ENCODE assay signal across 9 mouse cellular contexts in the genomic region with DNA sequence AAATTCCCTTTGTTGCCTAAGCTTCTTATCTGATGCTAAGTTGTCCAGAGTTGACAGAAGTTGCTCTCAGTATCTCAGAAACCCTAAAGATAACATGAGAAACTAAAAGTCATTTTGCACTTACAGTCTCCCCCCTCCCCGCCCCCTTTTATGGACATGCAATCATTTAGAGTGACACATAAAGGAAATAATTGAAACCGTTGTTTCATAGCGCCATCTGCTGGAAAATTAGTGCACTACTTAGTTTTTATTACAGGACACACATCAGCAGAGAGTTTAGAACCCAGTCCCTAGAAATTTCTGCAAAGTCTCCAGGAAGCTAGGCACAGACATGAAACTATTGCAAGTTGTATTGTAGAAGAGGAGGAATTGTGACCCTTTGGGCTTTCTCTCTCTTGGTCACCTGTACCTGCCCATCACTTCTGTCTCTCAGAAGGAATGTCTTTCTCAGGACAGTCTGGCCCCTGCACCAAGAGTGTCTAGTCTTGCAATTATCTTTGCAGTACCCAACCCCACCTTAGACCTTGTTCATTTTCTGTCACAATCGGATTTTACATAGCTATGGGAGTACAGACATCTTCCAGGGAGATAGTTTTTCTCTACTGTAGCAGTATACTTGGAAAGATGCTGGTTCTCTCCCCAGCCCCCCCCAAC. TPM values are rescaled to one million over a fixed set of nuclear protein-coding genes. Genes with fewer than 3 reads are reported as not detected.
DNase-seq lines count a peak whose midpoint lies in the region; ATAC-seq lines count a peak whose summit lies in the region.
"Had no signal": no experiment of that assay in that cellular context is flagged by ENCODE, and none has a peak within 500 bp of the region (broad histone marks: within the 10 kb centered on the region; RNA-seq: fewer than 3 reads in every experiment).

No protein-coding gene starts in this region.

- no peaks in the 10 kb centered on the region for H3K9me3 ChIP-seq in forebrain, embryonic 14.5 days (replicated peaks; ENCODE audit: control insufficient read depth, low read length)

- peak; percentile 46; the same call in 1 of the 2 replicates for ATAC-seq in forebrain, embryonic 14.5 days

- H3K4me1 ChIP-seq in forebrain, embryonic 14.5 days (ENCODE audit: control insufficient read depth, insufficient read depth, low read length), result no peaks in the 10 kb centered on the region

- WGBS in forebrain, embryonic 14.5 days, result 18% methylated on average over 4 of the region's 4 CpGs

- no peak overlapping the region for H3K4me3 ChIP-seq in forebrain, embryonic 14.5 days (ENCODE audit: low read depth, low read length)

- no peaks in the 10 kb centered on the region for H3K36me3 ChIP-seq in forebrain, embryonic 14.5 days (ENCODE audit: control insufficient read depth, insufficient read depth, low read length)
- H3K36me3 ChIP-seq: G1E had no signal

- no peak overlapping the region for H3K9ac ChIP-seq in forebrain, embryonic 14.5 days (ENCODE audit: low read length)

- no peak overlapping the region for H3K4me2 ChIP-seq in forebrain, embryonic 14.5 days (ENCODE audit: low read length)

- peak; percentile 24 to 41 for DNase-seq in cerebellum, postnatal 14 days
- DNase-seq in cerebellum, postnatal 25 days, result no peak
- peak; percentile 29 to 56 for DNase-seq in spleen, postnatal 36 days (ENCODE audit: low spot score in 2 of 2)
- no peak for DNase-seq in spleen, postnatal 4 days (ENCODE audit: low spot score in 2 of 2)
- DNase-seq in forebrain, embryonic 14.5 days (ENCODE audit: low spot score), result peak; percentile 74
- peak; percentile 45 for DNase-seq in lung, postnatal 25 days (ENCODE audit: low spot score)
- no peak for DNase-seq in urinary bladder, adult 2 months (ENCODE audit: low spot score)
- DNase-seq in left cerebral cortex, adult 11 months (ENCODE audit: low spot score), result no peak

- H3K27ac ChIP-seq in forebrain, embryonic 14.5 days (ENCODE audit: low read depth, low read length), result no peak overlapping the region

- H3K27me3 ChIP-seq in forebrain, embryonic 14.5 days (replicated peaks; ENCODE audit: control insufficient read depth, insufficient read depth, low read length), result no peaks in the 10 kb centered on the region

RNA-seq across cellular contexts. Expression of a gene that starts 20.2 kb away (rescaled TPM):
- polyA plus RNA-seq in forebrain, embryonic 14.5 days (2014; fragmentation: Nextera tagmentation; extraction: Ambion mirVana), result not detected in 2 replicates
- polyA plus RNA-seq in urinary bladder, adult 2 months (2012; rRNA removed), result 0.32 and 0.49 TPM in 2 replicates
- polyA plus RNA-seq: G1E had no signal

Comparison
In these comparisons a context has a peak if more than half of its experiments do, and no peak if none do; other contexts are left out.
1. DNase-seq: peak in cerebellum, postnatal 14 days (2 of 2), spleen, postnatal 36 days (2 of 2), forebrain, embryonic 14.5 days (single experiment) and lung, postnatal 25 days (single experiment); none in cerebellum, postnatal 25 days (0 of 2), spleen, postnatal 4 days (0 of 2), urinary bladder, adult 2 months (single experiment) and left cerebral cortex, adult 11 months (single experiment).